Mouse (Mus musculus) embryonic facial prominence, embryonic 11.5 days (tissue): ENCODE data around the gene Akap8. TPM values are rescaled to one million over a fixed set of nuclear protein-coding genes. Genes with fewer than 3 reads are reported as not detected.
A peak's percentile ranks its signal among the peaks of the same experiment; 100 is the strongest.

Source experiments
- ATAC-seq: fragments of 200-750 bp; cut with Nextera tagmentation; replicated peaks from 2 replicates; pipeline ENCODE4 v1.8.0; 2017; ENCODE audit warnings: low read depth; ENCODE audit not compliant: insufficient number of reproducible peaks, low FRiP score, low TSS enrichment
- DNase-seq: peaks from one replicate; pipeline ENCODE4 v3.0.0-alpha.2; 2015; ENCODE audit warnings: low spot score
- H3K27ac ChIP-seq: fragments of 300-500 bp; sonication (generic); replicated peaks from 2 replicates; pipeline ENCODE4 v1.5.1; 2014; ENCODE audit warnings: mild to moderate bottlenecking, low read depth, low read length, control low read depth
- H3K27me3 ChIP-seq: fragments of 300-500 bp; sonication (generic); 2 replicates; pipeline ENCODE4 v1.6.1; 2014; ENCODE audit warnings: mild to moderate bottlenecking, low read length, moderate library complexity, mixed read lengths; ENCODE audit not compliant: control insufficient read depth, insufficient read depth
- H3K36me3 ChIP-seq: fragments of 300-500 bp; sonication (generic); replicated peaks from 2 replicates; pipeline ENCODE4 v1.6.1; 2014; ENCODE audit warnings: low read depth, mild to moderate bottlenecking, low read length, moderate library complexity, mixed read lengths; ENCODE audit not compliant: control insufficient read depth, insufficient read depth
- H3K4me1 ChIP-seq: fragments of 300-500 bp; sonication (generic); 2 replicates; pipeline ENCODE4 v1.6.1; 2014; ENCODE audit warnings: low read length, mixed read lengths; ENCODE audit not compliant: control insufficient read depth, insufficient read depth
- H3K4me2 ChIP-seq: fragments of 300-500 bp; sonication (generic); 2 replicates; pipeline ENCODE4 v1.6.1; 2014; ENCODE audit warnings: low read depth, mild to moderate bottlenecking, control low read depth, low read length, moderate library complexity
- H3K4me3 ChIP-seq: fragments of 300-500 bp; sonication (generic); 2 replicates; pipeline ENCODE4 v1.5.1; 2014; ENCODE audit warnings: low read depth, low read length, control low read depth
- H3K9ac ChIP-seq: fragments of 300-500 bp; sonication (generic); replicated peaks from 2 replicates; pipeline ENCODE4 v1.6.1; 2014; ENCODE audit warnings: mild to moderate bottlenecking, control low read depth, low read length
- H3K9me3 ChIP-seq: fragments of 300-500 bp; sonication (generic); replicated peaks from 2 replicates; pipeline ENCODE4 v1.6.1; 2016; ENCODE audit warnings: mild to moderate bottlenecking, low read length, inconsistent platforms, mixed read lengths; ENCODE audit not compliant: control insufficient read depth
- WGBS: fragments of 180-500 bp; shearing (Covaris S2); extraction: QIAGEN DNeasy Blood & Tissue Kit; methylation state at CpG from one replicate; pipeline ENCODE4 v1.1.7; 2014; 5-methylcytosine and 5-hydroxymethylcytosine counted together
- polyA plus RNA-seq: library from polyadenylated mRNA; unstranded; fragments of >200 nt; fragmentation: Nextera tagmentation; extraction: Ambion mirVana; gene quantifications from 2 replicates; pipeline ENCODE4 v1.2.1, GENCODE M21; 2014

Akap8 gene
- polyA plus RNA-seq, 1 experiment from 2014 or later: 53.9 TPM

DNA sequence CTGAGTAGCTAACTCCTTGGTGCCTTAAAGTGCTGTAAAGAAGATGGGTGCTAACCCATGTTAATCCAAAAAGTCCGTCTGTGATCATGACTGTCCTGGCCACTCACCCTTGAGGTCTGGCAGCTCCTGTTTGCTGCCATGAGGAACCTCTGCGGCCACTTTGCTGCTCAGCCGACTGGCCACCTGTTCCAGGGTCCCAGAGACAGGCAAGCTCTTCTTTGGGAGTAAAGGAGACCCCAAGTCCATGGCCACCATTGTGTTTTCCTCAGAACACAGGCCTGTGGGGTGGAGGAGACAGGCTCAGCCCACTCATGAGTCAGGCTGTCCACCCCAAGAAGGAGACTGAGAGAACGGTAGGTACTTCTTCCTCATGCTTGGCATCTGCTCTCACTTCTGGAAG, 41.6 kb upstream of the Akap8 start:
- Histone ChIP-seq H3K27me3 (no peaks in the 10 kb centered on the region), H3K9ac (peak overlapping the region; percentile 97), H3K4me3 (peak overlapping the region; percentile 95), H3K27ac (no peak overlapping the region), H3K4me2 (peak overlapping the region; percentile 72), H3K36me3 (peaks cover 19% of the 10 kb centered on the region), H3K9me3 (no peaks in the 10 kb centered on the region), H3K4me1 (0 out of 2 replicates have a peak, but pooled peaks cover 4% of the 10 kb centered on the region)
- WGBS: 91% methylated on average over 4 of the region's 4 CpGs
- ATAC-seq (no peak), DNase-seq (no peak)

DNA sequence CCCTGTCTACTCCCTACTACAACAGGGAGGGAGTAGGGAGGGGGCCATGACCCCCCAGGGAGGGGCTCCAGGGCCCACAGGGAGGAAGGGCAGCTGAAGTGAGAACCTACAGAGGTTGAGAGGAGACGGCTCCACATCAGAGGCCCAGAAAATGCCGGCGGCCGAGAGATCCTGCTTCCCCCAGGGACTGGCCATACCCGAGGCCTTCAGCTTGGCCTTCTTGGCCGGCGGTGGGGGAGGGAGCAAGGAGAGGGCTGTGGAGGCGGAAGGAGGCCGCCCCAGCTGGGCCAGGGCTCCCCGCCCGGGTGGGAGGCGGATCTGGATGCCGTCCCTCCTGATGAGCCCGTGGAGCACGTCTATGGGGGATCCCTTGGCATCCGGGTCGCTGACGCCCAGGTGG, 38.9 kb upstream of the Akap8 start:
- Histone ChIP-seq H3K4me3 (no peak overlapping the region), H3K27ac (no peak overlapping the region), H3K36me3 (peaks cover 31% of the 10 kb centered on the region), H3K27me3 (no peaks in the 10 kb centered on the region), H3K4me2 (no peak overlapping the region), H3K9ac (no peak overlapping the region), H3K4me1 (0 out of 2 replicates have a peak, but pooled peaks cover 4% of the 10 kb centered on the region), H3K9me3 (no peaks in the 10 kb centered on the region)
- ATAC-seq (no peak), DNase-seq (no peak)
- WGBS: 89% methylated on average over 17 of the region's 18 CpGs

DNA sequence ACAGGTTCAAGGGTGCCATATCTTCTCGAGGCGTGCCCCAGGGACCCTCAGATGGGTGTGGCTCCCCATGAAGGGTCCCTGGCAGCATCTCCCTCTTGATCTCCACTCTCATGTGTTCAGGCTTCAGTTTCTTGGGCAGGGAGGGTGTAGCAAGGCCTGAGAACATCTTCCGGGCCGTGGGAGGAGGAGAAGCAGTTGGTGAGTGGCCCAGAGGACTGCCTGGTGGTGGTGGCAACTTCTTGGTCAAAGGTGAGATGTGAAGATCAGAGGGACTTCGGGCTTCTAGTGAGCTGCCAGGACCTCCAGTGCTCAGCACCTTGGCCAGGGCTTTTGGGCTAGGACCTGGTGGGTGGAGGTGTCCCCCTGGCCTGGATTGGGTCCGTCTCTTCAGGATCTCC, 37.9 kb upstream of the Akap8 start:
- H3K9me3 ChIP-seq: no peaks in the 10 kb centered on the region
- no peak for ATAC-seq
- H3K27me3 ChIP-seq: no peaks in the 10 kb centered on the region
- no peak overlapping the region for H3K9ac ChIP-seq
- H3K4me3 ChIP-seq: no peak overlapping the region
- DNase-seq: no peak
- H3K36me3 ChIP-seq: peaks cover 40% of the 10 kb centered on the region
- H3K4me1 ChIP-seq: 0 out of 2 replicates have a peak, but pooled peaks cover 4% of the 10 kb centered on the region
- 91% methylated on average over 6 of the region's 6 CpGs for WGBS
- no peak overlapping the region for H3K27ac ChIP-seq
- no peak overlapping the region for H3K4me2 ChIP-seq

DNA sequence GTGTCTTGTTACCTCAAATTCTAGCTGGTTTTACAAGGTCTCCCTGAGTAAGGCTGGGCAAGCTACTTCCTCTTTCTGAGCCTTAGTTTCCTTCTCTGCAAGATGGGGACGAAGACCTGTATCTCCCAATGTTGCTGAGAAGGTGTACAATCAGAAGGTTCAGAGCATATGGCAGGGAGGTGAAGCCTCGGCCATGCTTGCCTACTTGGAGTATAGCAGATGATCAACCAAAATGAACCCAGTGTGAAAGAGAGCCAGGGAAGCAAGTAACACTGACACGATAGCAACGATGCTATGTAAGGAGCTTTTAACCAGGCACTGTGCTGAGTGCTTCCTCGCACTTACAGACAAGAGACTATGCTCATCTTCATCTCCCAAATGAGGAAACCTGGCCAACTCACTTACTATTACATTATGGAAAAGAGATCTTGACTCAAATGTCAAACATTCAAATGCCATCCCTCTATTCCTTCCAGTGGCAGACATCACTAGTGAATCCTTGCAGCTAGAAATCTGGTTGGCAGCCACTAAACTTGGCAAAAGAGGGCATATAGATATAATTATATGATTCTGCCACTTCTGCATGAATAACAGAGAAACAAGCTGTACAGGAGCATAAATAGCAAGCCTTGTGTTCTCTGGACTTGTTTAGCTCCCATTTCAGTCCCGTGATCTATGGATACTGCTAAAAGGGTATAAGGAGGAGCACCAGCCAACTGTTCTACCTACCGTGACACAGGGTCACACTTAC, 37.3 kb upstream of the Akap8 start:
- H3K9me3 ChIP-seq: no peaks in the 10 kb centered on the region
- H3K4me1 ChIP-seq: 0 out of 2 replicates have a peak, but pooled peaks cover 4% of the 10 kb centered on the region
- no peaks in the 10 kb centered on the region for H3K27me3 ChIP-seq
- 96% methylated on average over 7 of the region's 7 CpGs for WGBS
- no peak overlapping the region for H3K4me3 ChIP-seq
- no peak overlapping the region for H3K27ac ChIP-seq
- ATAC-seq (no peak), DNase-seq (no peak)
- H3K4me2 ChIP-seq: no peak overlapping the region
- no peak overlapping the region for H3K9ac ChIP-seq
- peaks cover 40% of the 10 kb centered on the region for H3K36me3 ChIP-seq

GRCm38 (mm10) chr17:32356766-32357760, 36.0 kb upstream of the Akap8 start:
- Histone ChIP-seq H3K4me2 (no peak overlapping the region), H3K9ac (no peak overlapping the region), H3K4me1 (no peaks in the 10 kb centered on the region), H3K36me3 (peaks cover 37% of the 10 kb centered on the region), H3K27ac (no peak overlapping the region), H3K9me3 (no peaks in the 10 kb centered on the region), H3K4me3 (no peak overlapping the region), H3K27me3 (no peaks in the 10 kb centered on the region)
- DNase-seq (no peak), ATAC-seq (no peak)
- 88% methylated on average over 24 of the region's 24 CpGs for WGBS

DNA sequence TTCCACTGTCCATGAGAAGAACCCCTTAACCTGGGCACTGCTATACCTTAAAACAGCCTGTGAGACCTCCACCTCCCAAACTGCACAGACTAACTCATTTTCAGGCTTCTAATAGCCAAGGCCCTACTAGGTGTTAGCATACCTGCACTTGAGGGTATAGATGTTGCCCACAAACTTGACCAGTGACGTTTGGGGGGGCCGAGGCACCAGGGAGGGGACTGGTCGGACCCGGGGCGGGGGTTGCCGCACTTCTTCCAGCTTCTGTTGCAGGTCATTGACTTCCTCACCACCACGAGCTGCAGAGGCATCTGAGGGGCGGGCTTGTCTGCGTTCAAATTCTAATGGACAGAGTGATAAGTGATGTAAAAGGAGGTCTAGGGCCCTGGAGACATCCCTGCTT, 35.2 kb upstream of the Akap8 start:
- H3K27me3 ChIP-seq: no peaks in the 10 kb centered on the region
- H3K27ac ChIP-seq: no peak overlapping the region
- H3K36me3 ChIP-seq: peaks cover 33% of the 10 kb centered on the region
- WGBS: 90% methylated on average over 9 of the region's 9 CpGs
- no peak overlapping the region for H3K4me2 ChIP-seq
- DNase-seq: no peak
- H3K4me1 ChIP-seq: no peaks in the 10 kb centered on the region
- H3K9ac ChIP-seq: no peak overlapping the region
- no peak for ATAC-seq
- H3K4me3 ChIP-seq: no peak overlapping the region
- H3K9me3 ChIP-seq: no peaks in the 10 kb centered on the region

DNA sequence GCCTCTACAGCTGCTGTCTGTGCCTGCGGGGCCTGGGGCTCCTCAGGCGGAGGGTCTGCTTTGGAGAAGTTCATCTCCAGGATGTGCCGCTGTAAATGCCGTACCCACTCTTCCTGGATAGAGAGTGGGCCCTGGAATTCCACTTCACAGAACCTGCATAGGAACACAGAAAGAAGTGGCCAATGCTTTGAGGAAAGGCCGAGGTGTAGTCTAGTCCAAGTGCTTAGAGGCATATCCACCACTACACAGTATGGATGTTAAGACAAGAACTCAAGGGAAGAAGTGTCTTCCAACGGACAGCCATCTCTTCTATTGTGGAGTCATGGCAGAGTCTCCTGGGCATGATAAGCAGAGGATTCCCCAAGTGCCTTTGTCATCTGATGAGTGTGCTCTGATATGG, 34.0 kb upstream of the Akap8 start:
- no peak overlapping the region for H3K4me3 ChIP-seq
- no peaks in the 10 kb centered on the region for H3K9me3 ChIP-seq
- H3K27me3 ChIP-seq: no peaks in the 10 kb centered on the region
- no peaks in the 10 kb centered on the region for H3K4me1 ChIP-seq
- no peak overlapping the region for H3K9ac ChIP-seq
- no peak overlapping the region for H3K27ac ChIP-seq
- no peak overlapping the region for H3K4me2 ChIP-seq
- ATAC-seq: no peak
- whole genome bisulfite sequencing: 90% methylated on average over 6 of the region's 6 CpGs
- DNase-seq: no peak
- peaks cover 32% of the 10 kb centered on the region for H3K36me3 ChIP-seq

GRCm38 (mm10) chr17:32354211-32354610, 33.2 kb upstream of the Akap8 start:
- 56% methylated on average over 5 of the region's 5 CpGs for WGBS
- H3K27ac ChIP-seq: no peak overlapping the region
- H3K36me3 ChIP-seq: peaks cover 25% of the 10 kb centered on the region
- H3K4me3 ChIP-seq: no peak overlapping the region
- no peak for ATAC-seq
- no peaks in the 10 kb centered on the region for H3K4me1 ChIP-seq
- H3K9me3 ChIP-seq: no peaks in the 10 kb centered on the region
- no peak for DNase-seq
- H3K4me2 ChIP-seq: no peak overlapping the region
- no peak overlapping the region for H3K9ac ChIP-seq
- no peaks in the 10 kb centered on the region for H3K27me3 ChIP-seq
